In genomic region chr2:166218783-166219182, GRCm38 (mm10) we compare ENCODE assay signal across 21 mouse cellular contexts.
DNase-seq lines count a peak whose midpoint lies in the region; TF ChIP-seq lines count a peak whose summit lies in the region.
"Had no signal": no experiment of that assay in that cellular context is flagged by ENCODE, and none has a peak within 500 bp of the region (broad histone marks: within the 10 kb centered on the region; RNA-seq: fewer than 3 reads in every experiment).

No protein-coding gene starts in this region.

- H3K4me3 ChIP-seq in E14TG2a.4 (replicated peaks; ENCODE audit: low read length) (peak overlapping the region; percentile 39; the same call in 1 of the 2 replicates), ES-Bruce4 (ENCODE audit: low read depth, low read length) (no peak overlapping the region)
- no peak overlapping the region for H3K4me3 ChIP-seq in limb, embryonic 10.5 days
- H3K4me3 ChIP-seq: embryonic facial prominence, embryonic 10.5 days; embryonic facial prominence, embryonic 12.5 days; forebrain, embryonic 13.5 days; forebrain, embryonic 15.5 days had no signal

- TF ChIP-seq POLR2A in ES-Bruce4 (IDR thresholded peaks at IDR 0.05; ENCODE audit: insufficient read depth, low read length) = no peak

- peaks cover 88% of the 10 kb centered on the region for H3K4me1 ChIP-seq in E14TG2a.4 (replicated peaks; ENCODE audit: low read depth, low read length)
- peaks cover 8% of the 10 kb centered on the region for H3K4me1 ChIP-seq in ES-Bruce4 (ENCODE audit: control insufficient read depth, insufficient read depth, low read length)
- H3K4me1 ChIP-seq in limb, embryonic 10.5 days = peaks cover 45% of the 10 kb centered on the region

- H3K27ac ChIP-seq in ES-Bruce4 (ENCODE audit: insufficient read depth, low read length) = no peak overlapping the region
- 0 out of 2 replicates have a peak overlapping the region, but pooled peaks have one; percentile 5 for H3K27ac ChIP-seq in limb, embryonic 10.5 days
- H3K27ac ChIP-seq: embryonic facial prominence, embryonic 10.5 days; embryonic facial prominence, embryonic 12.5 days; forebrain, embryonic 13.5 days; forebrain, embryonic 15.5 days had no signal

- no peaks in the 10 kb centered on the region for H3K36me3 ChIP-seq in E14TG2a.4 (ENCODE audit: insufficient read depth, low read length)
- H3K36me3 ChIP-seq in ES-Bruce4 (ENCODE audit: control insufficient read depth, insufficient read depth, low read length, poor library complexity, severe bottlenecking) = no peaks in the 10 kb centered on the region
- H3K36me3 ChIP-seq in limb, embryonic 10.5 days = no peaks in the 10 kb centered on the region
- H3K36me3 ChIP-seq: embryonic facial prominence, embryonic 10.5 days; embryonic facial prominence, embryonic 12.5 days; forebrain, embryonic 15.5 days; G1E had no signal

- no peak overlapping the region for H3K9ac ChIP-seq in ES-Bruce4 (ENCODE audit: low read depth, poor library complexity, severe bottlenecking)
- H3K9ac ChIP-seq: embryonic facial prominence, embryonic 12.5 days; forebrain, embryonic 13.5 days; forebrain, embryonic 15.5 days; forebrain, postnatal 0 days had no signal

- H3K9me3 ChIP-seq in E14TG2a.4 (ENCODE audit: low read length) (no peaks in the 10 kb centered on the region), ES-Bruce4 (replicated peaks; ENCODE audit: control insufficient read depth, insufficient read depth, low read length, poor library complexity, severe bottlenecking) (no peaks in the 10 kb centered on the region)
- H3K9me3 ChIP-seq in limb, embryonic 10.5 days (replicated peaks) = no peaks in the 10 kb centered on the region
- H3K9me3 ChIP-seq: embryonic facial prominence, embryonic 10.5 days; embryonic facial prominence, embryonic 12.5 days; forebrain, embryonic 13.5 days; forebrain, embryonic 15.5 days had no signal

- WGBS in limb, embryonic 10.5 days = 70% methylated on average over 9 of the region's 9 CpGs

- H3K27me3 ChIP-seq in E14TG2a.4 (ENCODE audit: insufficient read depth, low read length) = peaks cover 16% of the 10 kb centered on the region
- H3K27me3 ChIP-seq in ES-Bruce4 (ENCODE audit: control insufficient read depth, insufficient read depth, low read length, poor library complexity, severe bottlenecking) = no peaks in the 10 kb centered on the region
- 0 out of 2 replicates have a peak, but pooled peaks cover 4% of the 10 kb centered on the region for H3K27me3 ChIP-seq in limb, embryonic 10.5 days (ENCODE audit: low read depth, poor library complexity, severe bottlenecking)
- H3K27me3 ChIP-seq: embryonic facial prominence, embryonic 12.5 days; forebrain, embryonic 15.5 days had no signal

- peak; percentile 91 for TF ChIP-seq EP300 in ES-Bruce4 (IDR thresholded peaks at IDR 0.05; ENCODE audit: insufficient read depth, low read depth, low read length)

- DNase-seq in R1 (ENCODE audit: low read depth, low spot score) = peak; percentile 37
- no peak for DNase-seq in limb, embryonic 10.5 days (ENCODE audit: low spot score)
- DNase-seq in adrenal gland, adult 2 months = no peak
- no peak for DNase-seq in ovary, adult 18-20 months (ENCODE audit: low spot score)
- DNase-seq in adrenal gland, adult 18-20 months (ENCODE audit: low spot score in 2 of 2) = no peak
- DNase-seq: adrenal gland, adult 8-10 months; adrenal gland, postnatal 14 days; adrenal gland, postnatal 36 days; cerebellum, adult 11-12 months; cerebellum, adult 2 months; cerebellum, adult 9-10 months; cerebellum, postnatal 10 days; cerebellum, postnatal 25 days; forebrain, postnatal 0 days had no signal

- TF ChIP-seq CTCF in E14TG2a.4 (conservative IDR thresholded peaks at IDR 0.05; ENCODE audit: low read length) (no peak), ES-Bruce4 (IDR thresholded peaks at IDR 0.05; ENCODE audit: low read depth, low read length) (no peak)
